Mouse (Mus musculus) heart, postnatal 0 days (tissue): ENCODE measurements around the gene Slc17a2.

Experiments
- CTCF ChIP-seq: IDR thresholded peaks from 2 replicates; pipeline ENCODE4 v1.5.1; 2016; ENCODE audit warnings: antibody characterized with exemption, control low read depth, low read depth
- EP300 ChIP-seq: IDR thresholded peaks from 2 replicates; pipeline ENCODE4 v1.6.1; 2016; ENCODE audit warnings: antibody characterized with exemption, low read depth

DNA sequence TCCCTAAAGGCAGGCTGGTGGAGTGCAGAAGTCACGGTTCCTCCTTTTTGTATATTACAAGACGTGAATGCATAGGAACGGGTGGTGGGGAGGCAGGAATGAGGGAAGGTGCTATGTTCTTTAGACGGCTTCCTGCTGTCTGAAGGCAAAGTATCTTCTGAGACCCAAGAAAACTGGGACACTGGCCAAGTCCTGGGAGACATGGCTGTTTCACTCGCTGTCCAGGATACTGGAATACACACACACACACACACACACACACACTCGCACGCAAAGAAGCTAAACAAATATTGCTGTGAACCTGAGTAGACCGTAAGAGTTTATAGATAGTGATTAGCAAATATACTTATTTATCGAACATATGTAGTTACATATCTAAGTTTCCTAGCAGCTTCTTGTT is 57.9 kb downstream of the Slc17a2 start:
- TF ChIP-seq EP300 (no peak), CTCF (no peak)
